Mouse (Mus musculus): ENCODE measurements around the gene Slc25a25. TPM values are rescaled to one million over a fixed set of nuclear protein-coding genes. Genes with fewer than 3 reads are reported as not detected.

The Slc25a25 gene
- total and polyA plus RNA-seq, 2 experiments from 2014 or later, result 46.4 to 69.6 TPM

GRCm38 (mm10) chr2:32464212-32464891 is 13.1 kb upstream of the Slc25a25 start:
- ATAC-seq, result no peak

DNA sequence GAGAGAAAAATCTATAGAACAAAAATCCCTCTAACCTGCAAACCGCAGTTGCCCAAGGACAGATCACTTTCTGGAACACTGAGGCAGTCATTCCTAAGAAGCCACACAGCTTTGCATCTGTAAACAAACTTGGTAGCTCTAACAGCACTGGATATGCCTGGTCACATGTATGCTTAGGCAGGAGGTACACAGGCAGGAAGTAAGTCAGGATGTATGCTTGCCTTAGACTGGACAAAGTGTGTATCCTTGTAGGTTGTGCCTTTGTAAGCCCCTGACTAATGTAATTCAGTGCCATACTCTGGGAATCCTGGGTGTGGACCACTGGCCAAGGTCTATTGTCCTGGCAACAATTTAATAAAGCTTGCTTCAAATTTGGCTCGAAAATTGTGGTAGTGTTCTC is 12.5 kb upstream of the Slc25a25 start:
- H3K9me3 ChIP-seq (ENCODE audit: low read length), result no peaks in the 10 kb centered on the region
- TF ChIP-seq CTCF (IDR thresholded peaks at IDR 0.05; ENCODE audit: low read depth), result no peak
- H3K27me3 ChIP-seq (ENCODE audit: insufficient read depth, low read length), result no peaks in the 10 kb centered on the region
- no peak overlapping the region for H3K9ac ChIP-seq (replicated peaks; ENCODE audit: low read length)
- 62% methylated on average over 2 of the region's 2 CpGs for WGBS
- H3K4me2 ChIP-seq (ENCODE audit: low read depth, low read length), result no peak overlapping the region
- no peak overlapping the region for H3K4me3 ChIP-seq (ENCODE audit: low read length)
- no peak for DNase-seq (ENCODE audit: low spot score)
- no peak for ATAC-seq
- H3K27ac ChIP-seq, result no peak overlapping the region
- no peaks in the 10 kb centered on the region for H3K36me3 ChIP-seq (ENCODE audit: insufficient read depth, low read length)
- H3K4me1 ChIP-seq (ENCODE audit: insufficient read depth, low read length), result no peaks in the 10 kb centered on the region

More at GRCm38 (mm10) chr2:32464212-32464891, 13.1 kb upstream of the Slc25a25 start:
- no peaks in the 10 kb centered on the region for H3K4me1 ChIP-seq (ENCODE audit: insufficient read depth, low read length)
- H3K9me3 ChIP-seq (ENCODE audit: low read length), result no peaks in the 10 kb centered on the region
- WGBS, result 60% methylated on average over 6 of the region's 6 CpGs
- no peak overlapping the region for H3K9ac ChIP-seq (replicated peaks; ENCODE audit: low read length)
- no peaks in the 10 kb centered on the region for H3K27me3 ChIP-seq (ENCODE audit: insufficient read depth, low read length)
- DNase-seq (ENCODE audit: low spot score), result no peak
- H3K36me3 ChIP-seq (ENCODE audit: insufficient read depth, low read length), result no peaks in the 10 kb centered on the region
- H3K4me2 ChIP-seq (ENCODE audit: low read depth, low read length), result no peak overlapping the region
- TF ChIP-seq CTCF (IDR thresholded peaks at IDR 0.05; ENCODE audit: low read depth), result no peak
- H3K27ac ChIP-seq, result no peak overlapping the region
- H3K4me3 ChIP-seq (ENCODE audit: low read length), result no peak overlapping the region

DNA sequence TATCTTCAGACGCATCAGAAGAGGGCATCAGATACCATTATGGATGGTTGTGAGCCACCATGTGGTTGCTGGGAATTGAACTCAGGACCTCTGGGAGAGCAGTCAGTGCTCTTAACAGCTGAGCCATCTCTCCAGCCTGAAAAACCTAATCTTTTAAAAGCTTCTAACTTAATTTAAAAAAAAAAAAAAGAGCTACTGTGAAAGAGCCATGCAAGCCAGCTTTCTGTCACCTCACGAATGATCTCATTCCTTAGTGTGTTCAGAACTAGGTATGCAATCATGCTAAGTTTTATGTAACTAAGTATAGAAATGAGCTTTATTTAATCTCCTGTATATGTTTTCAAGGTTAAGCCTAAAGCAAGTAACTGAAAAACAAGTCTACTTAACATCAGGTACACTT is 8.4 kb upstream of the Slc25a25 start:
- no peak overlapping the region for H3K4me2 ChIP-seq (ENCODE audit: low read depth, low read length)
- no peak overlapping the region for H3K27ac ChIP-seq
- H3K9me3 ChIP-seq (ENCODE audit: low read length), result no peaks in the 10 kb centered on the region
- H3K27me3 ChIP-seq (ENCODE audit: insufficient read depth, low read length), result no peaks in the 10 kb centered on the region
- 92% methylated on average over 2 of the region's 2 CpGs for WGBS
- TF ChIP-seq CTCF (IDR thresholded peaks at IDR 0.05; ENCODE audit: low read depth), result no peak
- no peaks in the 10 kb centered on the region for H3K36me3 ChIP-seq (ENCODE audit: insufficient read depth, low read length)
- no peak overlapping the region for H3K4me3 ChIP-seq (ENCODE audit: low read length)
- DNase-seq (ENCODE audit: low spot score) (no peak), ATAC-seq (no peak)
- H3K4me1 ChIP-seq (ENCODE audit: insufficient read depth, low read length), result no peaks in the 10 kb centered on the region
- no peak overlapping the region for H3K9ac ChIP-seq (replicated peaks; ENCODE audit: low read length)

DNA sequence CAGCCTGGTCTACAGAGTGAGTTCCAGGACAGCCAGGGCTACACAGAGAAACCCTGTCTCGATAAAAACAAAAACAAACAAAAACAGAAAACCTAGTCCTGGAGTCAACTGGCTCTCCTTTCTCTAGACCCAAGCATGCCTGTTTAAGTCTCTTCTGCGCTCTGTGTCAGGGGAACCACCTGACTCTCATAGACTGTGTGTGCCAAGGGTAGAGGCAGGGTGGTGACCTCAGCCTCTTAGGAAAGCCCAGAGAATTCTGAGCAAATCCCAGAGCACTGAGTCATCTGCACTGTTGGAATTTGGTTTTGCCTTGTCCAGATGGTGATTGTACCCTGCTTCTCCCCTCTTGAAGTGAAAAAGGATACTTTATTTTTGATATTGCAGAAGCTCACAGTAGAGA is 7.1 kb upstream of the Slc25a25 start:
- Histone ChIP-seq H3K4me1 (ENCODE audit: insufficient read depth, low read length) (no peaks in the 10 kb centered on the region), H3K4me3 (ENCODE audit: low read length) (no peak overlapping the region), H3K36me3 (ENCODE audit: insufficient read depth, low read length) (no peaks in the 10 kb centered on the region), H3K27me3 (ENCODE audit: insufficient read depth, low read length) (no peaks in the 10 kb centered on the region), H3K9me3 (ENCODE audit: low read length) (no peaks in the 10 kb centered on the region), H3K4me2 (ENCODE audit: low read depth, low read length) (no peak overlapping the region), H3K27ac (no peak overlapping the region), H3K9ac (replicated peaks; ENCODE audit: low read length) (no peak overlapping the region)
- ATAC-seq (no peak), DNase-seq (ENCODE audit: low spot score) (no peak)
- 82% methylated on average over 2 of the region's 2 CpGs for WGBS
- no peak for TF ChIP-seq CTCF (IDR thresholded peaks at IDR 0.05; ENCODE audit: low read depth)

DNA sequence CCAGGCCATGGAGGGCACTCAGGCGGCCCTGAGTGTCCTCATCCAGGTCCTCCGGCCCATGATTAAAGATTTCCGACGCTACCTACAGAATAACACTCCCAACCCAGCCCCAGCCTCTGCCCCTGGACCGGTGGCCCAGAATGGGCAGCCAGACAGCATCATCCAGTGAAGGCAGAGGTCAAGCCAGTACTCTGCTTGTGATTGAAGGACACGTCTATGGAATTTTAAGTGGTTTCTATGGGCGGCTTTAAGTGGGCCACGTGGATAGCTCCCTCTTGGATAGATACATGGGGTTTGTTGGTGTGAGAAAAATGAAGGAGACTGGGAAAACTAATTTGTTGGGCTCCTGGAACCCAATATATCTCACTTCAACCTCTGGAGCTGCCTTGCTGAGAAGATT is 3.9 kb upstream of the Slc25a25 start:
- no peaks in the 10 kb centered on the region for H3K36me3 ChIP-seq (ENCODE audit: insufficient read depth, low read length)
- H3K4me3 ChIP-seq (ENCODE audit: low read length), result no peak overlapping the region
- peaks cover 13% of the 10 kb centered on the region; the same call in 1 of the 2 replicates for H3K4me1 ChIP-seq (ENCODE audit: insufficient read depth, low read length)
- ATAC-seq, result no peak
- no peak for DNase-seq (ENCODE audit: low spot score)
- no peak for TF ChIP-seq CTCF (IDR thresholded peaks at IDR 0.05; ENCODE audit: low read depth)
- H3K9ac ChIP-seq (replicated peaks; ENCODE audit: low read length), result no peak overlapping the region
- H3K27ac ChIP-seq, result no peak overlapping the region
- no peaks in the 10 kb centered on the region for H3K9me3 ChIP-seq (ENCODE audit: low read length)
- H3K4me2 ChIP-seq (ENCODE audit: low read depth, low read length), result no peak overlapping the region
- WGBS, result 92% methylated on average over 8 of the region's 8 CpGs
- H3K27me3 ChIP-seq (ENCODE audit: insufficient read depth, low read length), result no peaks in the 10 kb centered on the region

- Histone ChIP-seq H3K9ac (replicated peaks; ENCODE audit: low read length) (no peak overlapping the region), H3K27me3 (ENCODE audit: insufficient read depth, low read length) (no peaks in the 10 kb centered on the region), H3K36me3 (ENCODE audit: insufficient read depth, low read length) (no peaks in the 10 kb centered on the region), H3K27ac (no peak overlapping the region), H3K4me3 (ENCODE audit: low read length) (no peak overlapping the region), H3K9me3 (ENCODE audit: low read length) (no peaks in the 10 kb centered on the region), H3K4me2 (ENCODE audit: low read depth, low read length) (no peak overlapping the region), H3K4me1 (ENCODE audit: insufficient read depth, low read length) (peaks cover 13% of the 10 kb centered on the region; the same call in 1 of the 2 replicates)
- no peak for TF ChIP-seq CTCF (IDR thresholded peaks at IDR 0.05; ENCODE audit: low read depth)
- no peak for DNase-seq (ENCODE audit: low spot score)
- WGBS, result 85% methylated on average over 10 of the region's 10 CpGs
- no peak for ATAC-seq
These were observed 3.4 kb upstream of the Slc25a25 start for GRCm38 (mm10) chr2:32454633-32455032.

- ATAC-seq, result no peak
- 83% methylated on average over 5 of the region's 5 CpGs for WGBS
- H3K4me2 ChIP-seq (ENCODE audit: low read depth, low read length), result no peak overlapping the region
These were observed 2.5 kb upstream of the Slc25a25 start for GRCm38 (mm10) chr2:32453641-32454303.

More at GRCm38 (mm10) chr2:32453641-32454303, 2.5 kb upstream of the Slc25a25 start:
- no peak overlapping the region for H3K4me3 ChIP-seq (ENCODE audit: low read length)
- no peaks in the 10 kb centered on the region for H3K36me3 ChIP-seq (ENCODE audit: insufficient read depth, low read length)
- H3K4me1 ChIP-seq (ENCODE audit: insufficient read depth, low read length), result peaks cover 13% of the 10 kb centered on the region; the same call in 1 of the 2 replicates
- no peak overlapping the region for H3K27ac ChIP-seq
- DNase-seq (ENCODE audit: low spot score), result no peak
- H3K9ac ChIP-seq (replicated peaks; ENCODE audit: low read length), result no peak overlapping the region
- no peak for TF ChIP-seq CTCF (IDR thresholded peaks at IDR 0.05; ENCODE audit: low read depth)
- no peaks in the 10 kb centered on the region for H3K27me3 ChIP-seq (ENCODE audit: insufficient read depth, low read length)
- H3K9me3 ChIP-seq (ENCODE audit: low read length), result no peaks in the 10 kb centered on the region

All from hindbrain, postnatal 0 days (tissue).